Mouse (Mus musculus) neural tube, embryonic 14.5 days (tissue): ENCODE data around the gene Espnl. TPM values are rescaled to one million over a fixed set of nuclear protein-coding genes. Genes with fewer than 3 reads are reported as not detected.

Experiments
- ATAC-seq: fragments of 200-750 bp; cut with Nextera tagmentation; 2 replicates; pipeline ENCODE4 v1.8.0; 2017; ENCODE audit warnings: low read depth, mild to moderate bottlenecking, moderate TSS enrichment, moderate library complexity
- H3K27ac ChIP-seq: fragments of 300-500 bp; sonication (generic); 2 replicates; pipeline ENCODE4 v1.5.1; 2014; ENCODE audit warnings: low read depth, mild to moderate bottlenecking, control low read depth, low read length, moderate library complexity, mixed read lengths
- H3K27me3 ChIP-seq: fragments of 300-500 bp; sonication (generic); 2 replicates; pipeline ENCODE4 v1.6.1; 2014; ENCODE audit warnings: low read length; ENCODE audit not compliant: control insufficient read depth, insufficient read depth
- H3K36me3 ChIP-seq: fragments of 300-500 bp; sonication (generic); 2 replicates; pipeline ENCODE4 v1.6.1; 2014; ENCODE audit warnings: low read length, mixed read lengths; ENCODE audit not compliant: control insufficient read depth, insufficient read depth
- H3K4me1 ChIP-seq: fragments of 300-500 bp; sonication (generic); 2 replicates; pipeline ENCODE4 v1.6.1; 2014; ENCODE audit warnings: low read length; ENCODE audit not compliant: control insufficient read depth, insufficient read depth
- H3K4me2 ChIP-seq: fragments of 300-500 bp; sonication (generic); 2 replicates; pipeline ENCODE4 v1.6.1; 2014; ENCODE audit warnings: mild to moderate bottlenecking, low read depth, low read length, control low read depth
- H3K4me3 ChIP-seq: fragments of 300-500 bp; sonication (generic); 2 replicates; pipeline ENCODE4 v1.5.1; 2014; ENCODE audit warnings: low read depth, low read length, control low read depth, mixed read lengths
- H3K9ac ChIP-seq: fragments of 300-500 bp; sonication (generic); replicated peaks from 2 replicates; pipeline ENCODE4 v1.6.1; 2014; ENCODE audit warnings: low read depth, mild to moderate bottlenecking, control low read depth, low read length, mixed read lengths
- H3K9me3 ChIP-seq: fragments of 300-500 bp; sonication (generic); 2 replicates; pipeline ENCODE4 v1.6.1; 2016; ENCODE audit warnings: low read length; ENCODE audit not compliant: control insufficient read depth
- WGBS: fragments of 180-500 bp; shearing (Covaris S2); extraction: QIAGEN DNeasy Blood & Tissue Kit; methylation state at CpG from one replicate; pipeline ENCODE4 v1.1.7; 2014; 5-methylcytosine and 5-hydroxymethylcytosine counted together
- polyA plus RNA-seq: library from polyadenylated mRNA; unstranded; fragments of >200 nt; fragmentation: Nextera tagmentation; extraction: Ambion mirVana; gene quantifications from 2 replicates; pipeline ENCODE4 v1.2.1, GENCODE M21; 2014

The Espnl gene
- polyA plus RNA-seq, 1 experiment from 2014 or later = 0.11 TPM

GRCm38 (mm10) chr1:91365816-91366214 lies 43.9 kb downstream of the Espnl start:
- Histone ChIP-seq H3K36me3 (no peaks in the 10 kb centered on the region; the same call in 1 of the 2 replicates), H3K27ac (no peak overlapping the region), H3K27me3 (peaks cover 5% of the 10 kb centered on the region; the same call in 1 of the 2 replicates), H3K4me2 (peak overlapping the region; percentile 51; the same call in 1 of the 2 replicates), H3K4me3 (peak overlapping the region; percentile 21; the same call in 1 of the 2 replicates), H3K9ac (no peak overlapping the region), H3K9me3 (no peaks in the 10 kb centered on the region), H3K4me1 (no peaks in the 10 kb centered on the region)
- ATAC-seq = no peak
- WGBS = 29% methylated on average over 8 of the region's 8 CpGs

- WGBS = under 1% methylated on average over 52 of the region's 68 CpGs
- no peaks in the 10 kb centered on the region for H3K9me3 ChIP-seq
Measured at GRCm38 (mm10) chr1:91366215-91367108, 44.6 kb downstream of the Espnl start, which contains the start of gene Erfe. Gene Erfe (plus strand): TSS chr1:91366430.

GRCm38 (mm10) chr1:91367295-91367694 lies 45.4 kb downstream of the Espnl start:
- Histone ChIP-seq H3K9me3 (no peaks in the 10 kb centered on the region), H3K4me2 (no peak overlapping the region), H3K36me3 (peaks cover 10% of the 10 kb centered on the region), H3K27me3 (peaks cover 5% of the 10 kb centered on the region; the same call in 1 of the 2 replicates), H3K27ac (no peak overlapping the region), H3K9ac (no peak overlapping the region), H3K4me3 (no peak overlapping the region), H3K4me1 (no peaks in the 10 kb centered on the region)
- 98% methylated on average over 3 of the region's 3 CpGs for WGBS
- no peak for ATAC-seq

More at GRCm38 (mm10) chr1:91366215-91367108, 44.6 kb downstream of the Espnl start, which contains the start of gene Erfe:
- peak within 1 kb of the TSS; percentile 21 for H3K4me3 ChIP-seq
- H3K4me1 ChIP-seq = no peaks in the 10 kb centered on the region
- peaks cover 4% of the 10 kb centered on the region for H3K36me3 ChIP-seq
- H3K4me2 ChIP-seq = peak within 1 kb of the TSS; percentile 51
- no peak within 1 kb of the TSS for H3K9ac ChIP-seq
- H3K27ac ChIP-seq = no peak within 1 kb of the TSS
- peaks cover 5% of the 10 kb centered on the region; the same call in 1 of the 2 replicates for H3K27me3 ChIP-seq
- ATAC-seq = peak; percentile 54; the same call in 1 of the 2 replicates

- no peak overlapping the region for H3K27ac ChIP-seq
- H3K27me3 ChIP-seq = peaks cover 5% of the 10 kb centered on the region; the same call in 1 of the 2 replicates
- no peaks in the 10 kb centered on the region for H3K4me1 ChIP-seq
- 69% methylated on average over 4 of the region's 4 CpGs for WGBS
- H3K36me3 ChIP-seq = peaks cover 25% of the 10 kb centered on the region
- no peak overlapping the region for H3K4me3 ChIP-seq
- H3K9me3 ChIP-seq = no peaks in the 10 kb centered on the region
- H3K4me2 ChIP-seq = no peak overlapping the region
- ATAC-seq = no peak
- no peak overlapping the region for H3K9ac ChIP-seq
Measured at GRCm38 (mm10) chr1:91369408-91369807, 47.5 kb downstream of the Espnl start.

GRCm38 (mm10) chr1:91370055-91370454 lies 48.2 kb downstream of the Espnl start:
- peaks cover 5% of the 10 kb centered on the region; the same call in 1 of the 2 replicates for H3K27me3 ChIP-seq
- no peaks in the 10 kb centered on the region for H3K9me3 ChIP-seq
- no peaks in the 10 kb centered on the region for H3K4me1 ChIP-seq
- 83% methylated on average over 23 of the region's 23 CpGs for WGBS
- no peak for ATAC-seq
- no peak overlapping the region for H3K27ac ChIP-seq
- H3K4me3 ChIP-seq = no peak overlapping the region
- H3K4me2 ChIP-seq = no peak overlapping the region
- no peak overlapping the region for H3K9ac ChIP-seq
- H3K36me3 ChIP-seq = peaks cover 31% of the 10 kb centered on the region

- H3K4me2 ChIP-seq = no peak overlapping the region
- no peaks in the 10 kb centered on the region for H3K4me1 ChIP-seq
- no peaks in the 10 kb centered on the region for H3K27me3 ChIP-seq
- peaks cover 59% of the 10 kb centered on the region for H3K36me3 ChIP-seq
- ATAC-seq = no peak
- H3K9me3 ChIP-seq = no peaks in the 10 kb centered on the region
- H3K27ac ChIP-seq = no peak overlapping the region
- H3K9ac ChIP-seq = no peak overlapping the region
- WGBS = 92% methylated on average over 6 of the region's 6 CpGs
- H3K4me3 ChIP-seq = no peak overlapping the region
Measured at GRCm38 (mm10) chr1:91373414-91373835, 51.5 kb downstream of the Espnl start.

- H3K9me3 ChIP-seq = no peaks in the 10 kb centered on the region
- ATAC-seq = peak; percentile 51; the same call in 1 of the 2 replicates
- no peaks in the 10 kb centered on the region for H3K4me1 ChIP-seq
- H3K9ac ChIP-seq = no peak overlapping the region
- H3K4me3 ChIP-seq = no peak overlapping the region
- H3K27ac ChIP-seq = no peak overlapping the region
- 63% methylated on average over 7 of the region's 7 CpGs for WGBS
- H3K4me2 ChIP-seq = no peak overlapping the region
- H3K27me3 ChIP-seq = no peaks in the 10 kb centered on the region
- peaks cover 79% of the 10 kb centered on the region for H3K36me3 ChIP-seq
Measured at GRCm38 (mm10) chr1:91380453-91381090, 58.7 kb downstream of the Espnl start.

- 96% methylated on average over 4 of the region's 4 CpGs for WGBS
- H3K27ac ChIP-seq = no peak overlapping the region
- no peaks in the 10 kb centered on the region for H3K27me3 ChIP-seq
- H3K4me2 ChIP-seq = no peak overlapping the region
- ATAC-seq = no peak
- peaks cover 76% of the 10 kb centered on the region for H3K36me3 ChIP-seq
- no peaks in the 10 kb centered on the region for H3K4me1 ChIP-seq
- H3K9me3 ChIP-seq = no peaks in the 10 kb centered on the region
- H3K9ac ChIP-seq = no peak overlapping the region
- no peak overlapping the region for H3K4me3 ChIP-seq
Measured at GRCm38 (mm10) chr1:91381091-91381471, 59.2 kb downstream of the Espnl start.

GRCm38 (mm10) chr1:91390369-91390768 lies 68.5 kb downstream of the Espnl start:
- H3K9me3 ChIP-seq = no peaks in the 10 kb centered on the region
- H3K4me1 ChIP-seq = no peaks in the 10 kb centered on the region
- no peak overlapping the region for H3K9ac ChIP-seq
- peaks cover 41% of the 10 kb centered on the region for H3K36me3 ChIP-seq
- H3K4me2 ChIP-seq = no peak overlapping the region
- no peaks in the 10 kb centered on the region for H3K27me3 ChIP-seq
- ATAC-seq = no peak
- no peak overlapping the region for H3K27ac ChIP-seq
- no peak overlapping the region for H3K4me3 ChIP-seq
- 98% methylated on average over 5 of the region's 5 CpGs for WGBS
